Mouse (Mus musculus) thymus, adult 2 months (tissue): ENCODE measurements around the gene Prkra. TPM values are rescaled to one million over a fixed set of nuclear protein-coding genes. Genes with fewer than 3 reads are reported as not detected.

Source experiments
- DNase-seq: peaks from one replicate; pipeline ENCODE4 v3.0.0; 2021
- H3K27ac ChIP-seq: fragments of 200-500 bp; 2 replicates; pipeline ENCODE4 v1.5.1; 2012; ENCODE audit warnings: low read length, control low read depth; ENCODE audit not compliant: control insufficient read depth, insufficient read depth
- H3K27me3 ChIP-seq: fragments of 200-500 bp; 2 replicates; pipeline ENCODE4 v1.6.1; 2012; ENCODE audit warnings: mild to moderate bottlenecking, low read length, moderate library complexity, mixed read lengths; ENCODE audit not compliant: control insufficient read depth, insufficient read depth
- H3K36me3 ChIP-seq: fragments of 200-500 bp; 2 replicates; pipeline ENCODE4 v1.6.1; 2012; ENCODE audit warnings: mild to moderate bottlenecking, low read length, moderate library complexity; ENCODE audit not compliant: control insufficient read depth, insufficient read depth
- H3K4me1 ChIP-seq: fragments of 200-500 bp; replicated peaks from 2 replicates; pipeline ENCODE4 v1.6.1; 2012; ENCODE audit warnings: low read length; ENCODE audit not compliant: control insufficient read depth, insufficient read depth
- H3K4me3 ChIP-seq: fragments of 200-500 bp; 2 replicates; pipeline ENCODE4 v1.5.1; 2012; ENCODE audit warnings: mild to moderate bottlenecking, low read length, control low read depth, moderate library complexity; ENCODE audit not compliant: control insufficient read depth, insufficient read depth
- CTCF ChIP-seq: fragments of 200-500 bp; IDR thresholded peaks from 2 replicates; pipeline ENCODE4 v1.5.1; 2012; ENCODE audit warnings: mild to moderate bottlenecking, control low read depth, low read length, moderate library complexity, borderline replicate concordance; ENCODE audit not compliant: control insufficient read depth, poor library complexity, insufficient read depth; ENCODE audit errors: extremely low read depth
- POLR2A ChIP-seq: fragments of 200-500 bp; IDR thresholded peaks from 2 replicates; pipeline ENCODE4 v1.6.1; 2012; ENCODE audit warnings: mild to moderate bottlenecking, low read length, control low read depth, moderate library complexity; ENCODE audit not compliant: control insufficient read depth, poor library complexity, insufficient read depth; ENCODE audit errors: extremely low read depth
- WGBS: fragments of 180-500 bp; shearing (Covaris S2); methylation state at CpG from one replicate; pipeline ENCODE4 v1.1.7; 2018; 5-methylcytosine and 5-hydroxymethylcytosine counted together
- polyA plus RNA-seq: library from polyadenylated mRNA; depleted of rRNA; stranded (reverse); fragments of >200 nt; gene quantifications from 2 replicates; pipeline ENCODE4 v1.2.3, GENCODE M21; 2012

The Prkra gene
- polyA plus RNA-seq, 1 experiment, result 8.7 TPM

DNA sequence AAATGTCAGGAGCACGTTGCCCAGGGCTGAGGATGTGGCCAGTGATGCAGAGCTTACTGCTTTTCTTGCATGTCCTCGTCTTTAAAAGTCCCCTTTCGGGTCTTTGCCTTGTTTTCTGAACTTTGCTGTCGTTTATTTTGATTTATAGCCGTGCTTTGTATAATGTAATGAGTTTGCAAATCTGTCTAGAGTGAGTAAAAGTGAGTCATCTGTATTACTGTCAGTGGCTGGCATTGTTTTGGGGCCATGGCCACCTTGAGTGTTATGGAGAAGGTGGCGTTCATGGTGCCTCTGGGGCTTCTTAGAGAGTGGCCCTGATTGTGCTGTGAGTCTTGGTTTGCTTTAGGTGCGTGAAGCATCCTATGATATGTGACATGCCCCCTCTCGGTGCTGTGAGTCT is 34.5 kb upstream of the Prkra start:
- no peak for DNase-seq
- H3K36me3 ChIP-seq, result peaks cover 55% of the 10 kb centered on the region
- no peaks in the 10 kb centered on the region for H3K4me1 ChIP-seq
- no peaks in the 10 kb centered on the region for H3K27me3 ChIP-seq
- no peak overlapping the region for H3K4me3 ChIP-seq
- WGBS, result 95% methylated on average over 8 of the region's 8 CpGs
- no peak overlapping the region for H3K27ac ChIP-seq
- TF ChIP-seq CTCF (no peak), POLR2A (no peak)

GRCm38 (mm10) chr2:76676401-76677226 is 28.8 kb upstream of the Prkra start:
- H3K4me3 ChIP-seq, result no peak overlapping the region
- WGBS, result 87% methylated on average over 13 of the region's 13 CpGs

GRCm38 (mm10) chr2:76675949-76676348 is 28.1 kb upstream of the Prkra start:
- no peak for TF ChIP-seq POLR2A
- H3K27me3 ChIP-seq, result no peaks in the 10 kb centered on the region
- peaks cover 15% of the 10 kb centered on the region for H3K4me1 ChIP-seq
- H3K4me3 ChIP-seq, result no peak overlapping the region
- H3K36me3 ChIP-seq, result no peaks in the 10 kb centered on the region
- no peak overlapping the region for H3K27ac ChIP-seq
- DNase-seq, result no peak
- WGBS, result 36% methylated on average over 4 of the region's 4 CpGs

More at GRCm38 (mm10) chr2:76676401-76677226, 28.8 kb upstream of the Prkra start:
- H3K36me3 ChIP-seq, result peaks cover under 1% of the 10 kb centered on the region; the same call in 1 of the 2 replicates
- H3K27me3 ChIP-seq, result no peaks in the 10 kb centered on the region
- H3K27ac ChIP-seq, result no peak overlapping the region
- no peak for DNase-seq
- H3K4me1 ChIP-seq, result peaks cover 15% of the 10 kb centered on the region
- no peak for TF ChIP-seq CTCF
- TF ChIP-seq POLR2A, result no peak

GRCm38 (mm10) chr2:76675451-76675850 is 27.6 kb upstream of the Prkra start:
- TF ChIP-seq CTCF, result no peak
- no peak for TF ChIP-seq POLR2A
- peak; percentile 30 for DNase-seq
- Histone ChIP-seq H3K27ac (no peak overlapping the region), H3K27me3 (no peaks in the 10 kb centered on the region), H3K4me1 (peaks cover 15% of the 10 kb centered on the region), H3K4me3 (peak overlapping the region; percentile 68), H3K36me3 (no peaks in the 10 kb centered on the region)
- WGBS, result under 1% methylated on average over 44 of the region's 44 CpGs

GRCm38 (mm10) chr2:76674725-76675427 is 27.1 kb upstream of the Prkra start, which contains the start of gene Plekha3:
Gene Plekha3, plus strand, starts transcription at chr2:76675281.
- TF ChIP-seq POLR2A (no peak), CTCF (0 out of 2 replicates have a peak, but pooled peaks have one; percentile 13)
- Histone ChIP-seq H3K36me3 (no peaks in the 10 kb centered on the region), H3K4me3 (peak within 1 kb of the TSS; percentile 68), H3K4me1 (peaks cover 15% of the 10 kb centered on the region), H3K27ac (no peak within 1 kb of the TSS), H3K27me3 (no peaks in the 10 kb centered on the region)
- peak; percentile 79 for DNase-seq
- WGBS, result 3% methylated on average over 52 of the region's 52 CpGs

- H3K27me3 ChIP-seq, result no peaks in the 10 kb centered on the region
- DNase-seq, result peak; percentile 80
- H3K27ac ChIP-seq, result no peak overlapping the region
- no peak overlapping the region for H3K4me3 ChIP-seq
- TF ChIP-seq POLR2A (no peak), CTCF (no peak)
- peaks cover 15% of the 10 kb centered on the region for H3K4me1 ChIP-seq
- 37% methylated on average over 7 of the region's 7 CpGs for WGBS
- H3K36me3 ChIP-seq, result no peaks in the 10 kb centered on the region
Observed at GRCm38 (mm10) chr2:76673472-76674081, 25.8 kb upstream of the Prkra start.
